ENCODE assay signal across 13 mouse cellular contexts in the genomic region with DNA sequence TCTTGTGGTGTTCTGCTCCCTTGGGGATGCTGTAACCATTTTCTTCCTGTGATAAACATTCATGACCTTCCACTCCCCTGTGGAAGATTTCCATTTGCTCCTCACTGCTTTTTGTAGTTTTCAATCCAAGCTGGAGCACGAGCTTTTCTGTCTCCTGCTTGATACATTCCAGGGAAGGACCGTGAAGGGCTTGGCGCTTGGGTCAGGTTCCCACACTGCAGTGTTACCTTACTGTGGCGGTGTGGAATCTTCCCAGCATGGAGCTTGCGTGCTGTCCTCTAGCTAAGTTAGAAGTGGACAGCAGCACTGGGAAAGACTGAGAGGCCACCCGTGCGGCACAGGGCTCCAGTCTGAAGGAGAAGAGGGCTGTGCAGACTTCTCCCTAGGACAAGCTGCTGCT. TPM values are rescaled to one million over a fixed set of nuclear protein-coding genes. Genes with fewer than 3 reads are reported as not detected.
DNase-seq lines count a peak whose midpoint lies in the region; ATAC-seq lines count a peak whose summit lies in the region.
"Had no signal": no experiment of that assay in that cellular context is flagged by ENCODE, and none has a peak within 500 bp of the region (broad histone marks: within the 10 kb centered on the region; RNA-seq: fewer than 3 reads in every experiment).

No protein-coding gene starts in this region.

- H3K4me2 ChIP-seq in kidney, embryonic 14.5 days (replicated peaks; ENCODE audit: low read depth, low read length): no peak overlapping the region
- H3K4me2 ChIP-seq: embryonic facial prominence, embryonic 13.5 days; forebrain, embryonic 12.5 days had no signal

- H3K9me3 ChIP-seq in kidney, embryonic 14.5 days (ENCODE audit: control insufficient read depth, low read length): no peaks in the 10 kb centered on the region
- H3K9me3 ChIP-seq in embryonic facial prominence, embryonic 10.5 days: no peaks in the 10 kb centered on the region
- H3K9me3 ChIP-seq: embryonic facial prominence, embryonic 13.5 days; forebrain, embryonic 12.5 days had no signal

- H3K36me3 ChIP-seq in kidney, embryonic 14.5 days (ENCODE audit: control insufficient read depth, insufficient read depth, low read length): no peaks in the 10 kb centered on the region
- H3K36me3 ChIP-seq in embryonic facial prominence, embryonic 10.5 days (replicated peaks): no peaks in the 10 kb centered on the region
- H3K36me3 ChIP-seq: forebrain, embryonic 12.5 days had no signal

- no peak overlapping the region for H3K27ac ChIP-seq in kidney, embryonic 14.5 days (ENCODE audit: low read depth, low read length)
- H3K27ac ChIP-seq in embryonic facial prominence, embryonic 10.5 days (replicated peaks): 0 out of 2 replicates have a peak overlapping the region, but pooled peaks have one; percentile 24
- H3K27ac ChIP-seq: embryonic facial prominence, embryonic 13.5 days; forebrain, embryonic 12.5 days; liver, embryonic 14.5 days; macrophage had no signal

- intact Hi-C loops in heart, postnatal 10 days (cut with DNase I): no loop called here

- no peaks in the 10 kb centered on the region for H3K27me3 ChIP-seq in kidney, embryonic 14.5 days (ENCODE audit: control insufficient read depth, insufficient read depth, low read length)
- H3K27me3 ChIP-seq in embryonic facial prominence, embryonic 10.5 days (replicated peaks; ENCODE audit: low read depth, poor library complexity, severe bottlenecking): no peaks in the 10 kb centered on the region
- H3K27me3 ChIP-seq: embryonic facial prominence, embryonic 13.5 days; forebrain, embryonic 12.5 days had no signal

- H3K9ac ChIP-seq in kidney, embryonic 14.5 days (ENCODE audit: low read depth, low read length): no peak overlapping the region
- H3K9ac ChIP-seq: embryonic facial prominence, embryonic 13.5 days; forebrain, embryonic 12.5 days; liver, embryonic 14.5 days had no signal

- ATAC-seq in kidney, embryonic 14.5 days (ENCODE audit: low FRiP score, low TSS enrichment): 0 out of 2 replicates have a peak, but pooled peaks have one; percentile 32

- peak; percentile 22 for DNase-seq in embryo, embryonic 10.5 days (ENCODE audit: low spot score)
- no peak for DNase-seq in embryo, embryonic 10 days (ENCODE audit: low spot score)
- no peak for DNase-seq in kidney, adult 18-20 months
- DNase-seq in embryonic facial prominence, embryonic 10.5 days (ENCODE audit: low spot score): peak; percentile 22
- DNase-seq in heart, postnatal 10 days: peak; percentile 24 to 28
- DNase-seq in ovary, adult 18-20 months (ENCODE audit: low spot score): no peak
- DNase-seq in embryo, embryonic 11 days: no peak
- DNase-seq: cerebellum, adult 9-10 months had no signal

- H3K4me1 ChIP-seq in kidney, embryonic 14.5 days (ENCODE audit: control insufficient read depth, insufficient read depth, low read length): 0 out of 2 replicates have a peak, but pooled peaks cover 10% of the 10 kb centered on the region
- H3K4me1 ChIP-seq in embryonic facial prominence, embryonic 10.5 days: peaks cover 16% of the 10 kb centered on the region

- H3K4me3 ChIP-seq in kidney, embryonic 14.5 days (ENCODE audit: low read length): no peak overlapping the region
- H3K4me3 ChIP-seq in embryonic facial prominence, embryonic 10.5 days: no peak overlapping the region
- H3K4me3 ChIP-seq: embryonic facial prominence, embryonic 13.5 days; forebrain, embryonic 12.5 days had no signal

- 51% methylated on average over 7 of the region's 7 CpGs for WGBS in kidney, embryonic 14.5 days
- 69% methylated on average over 7 of the region's 7 CpGs for WGBS in embryonic facial prominence, embryonic 10.5 days

RNA-seq across cellular contexts. Expression of gene Prkar2a, which starts 15.5 kb away (rescaled TPM):
- 25.9 and 28.8 TPM in 2 replicates for polyA plus RNA-seq in kidney, embryonic 14.5 days (2014; fragmentation: Nextera tagmentation; extraction: Ambion mirVana)
- 24.7 and 26.2 TPM in 2 replicates for polyA plus RNA-seq in embryonic facial prominence, embryonic 10.5 days (2016; fragmentation: Nextera tagmentation; extraction: Ambion mirVana)
- 10 to 100 TPM; 73.4 to 79.1 TPM for total RNA-seq in heart, postnatal 10 days (2021)

RNA-seq across cellular contexts. Expression of gene Slc25a20, which starts 42.7 kb away (rescaled TPM):
- 25.8 and 41.7 TPM in 2 replicates for polyA plus RNA-seq in kidney, embryonic 14.5 days (2014; fragmentation: Nextera tagmentation; extraction: Ambion mirVana)
- polyA plus RNA-seq in embryonic facial prominence, embryonic 10.5 days (2016; fragmentation: Nextera tagmentation; extraction: Ambion mirVana): 30.4 and 35.1 TPM in 2 replicates
- total RNA-seq in heart, postnatal 10 days (2021): 100 to 1,000 TPM; 249 to 251 TPM

RNA-seq across cellular contexts. Expression of gene Arih2, which starts 55.4 kb away (rescaled TPM):
- 32.7 and 38.8 TPM in 2 replicates for polyA plus RNA-seq in kidney, embryonic 14.5 days (2014; fragmentation: Nextera tagmentation; extraction: Ambion mirVana)
- polyA plus RNA-seq in embryonic facial prominence, embryonic 10.5 days (2016; fragmentation: Nextera tagmentation; extraction: Ambion mirVana): 57.9 and 62.5 TPM in 2 replicates
- 10 to 100 TPM; 55.2 to 56.4 TPM for total RNA-seq in heart, postnatal 10 days (2021)

Comparison
In these comparisons a context has a peak if more than half of its experiments do, and no peak if none do; other contexts are left out.
1. DNase-seq: peak in embryo, embryonic 10.5 days (single experiment), embryonic facial prominence, embryonic 10.5 days (single experiment) and heart, postnatal 10 days (2 of 2); none in embryo, embryonic 10 days (single experiment), kidney, adult 18-20 months (single experiment), ovary, adult 18-20 months (single experiment) and embryo, embryonic 11 days (single experiment).